Mouse (Mus musculus): ENCODE data around the gene Pdcd7.

DNA sequence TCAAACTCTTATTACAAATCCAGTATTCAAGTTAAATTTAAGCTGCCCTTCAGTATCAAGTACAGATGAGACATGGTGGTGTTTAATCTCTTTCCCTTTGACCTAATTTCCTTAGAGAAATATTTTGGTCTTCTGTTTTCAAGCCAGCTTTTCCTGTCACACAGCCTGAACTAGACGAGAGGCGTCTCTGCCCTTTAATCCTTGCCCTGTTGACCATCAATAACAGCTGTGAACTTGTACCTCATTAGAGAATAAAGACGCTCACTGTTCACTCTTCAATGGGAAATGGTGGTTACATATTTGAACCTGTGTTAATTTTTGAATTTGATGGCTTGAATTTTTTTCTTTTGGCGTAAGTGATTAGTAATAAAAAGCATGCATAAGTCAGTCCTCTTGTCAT lies 41.6 kb upstream of the Pdcd7 start:
- TF ChIP-seq GATA1 (IDR thresholded peaks at IDR 0.05; ENCODE audit: borderline replicate concordance, low read length) (no peak), FLI1 (IDR thresholded peaks at IDR 0.05; ENCODE audit: low read length) (no peak)
